Mouse (Mus musculus) MEL (cell line): ENCODE data around the gene Adad1. TPM values are rescaled to one million over a fixed set of nuclear protein-coding genes. Genes with fewer than 3 reads are reported as not detected.

Source experiments
- DNase-seq: peaks from one replicate; pipeline ENCODE4 v3.0.0; 2011; ENCODE audit warnings: low read depth, low spot score
- H3K27ac ChIP-seq: 2 replicates; pipeline ENCODE4 v1.5.1; 2012; ENCODE audit warnings: low read depth, mild to moderate bottlenecking, control low read depth, low read length, moderate library complexity; ENCODE audit not compliant: control insufficient read depth
- H3K27me3 ChIP-seq, 2 experiments: fragments of 150-350 bp in 1 of 2; sonication (generic) in 1 of 2; 2 replicates each; pipeline ENCODE4 v1.6.1; 2012; ENCODE audit warnings: low read length in 2 of 2, mild to moderate bottlenecking in 2 of 2, improper control_type of control experiment in 1 of 2, moderate library complexity in 1 of 2; ENCODE audit not compliant: insufficient read depth in 2 of 2, control insufficient read depth in 1 of 2
- H3K36me3 ChIP-seq, 2 experiments: 2 replicates each; pipeline ENCODE4 v1.6.1; 2012 to 2014; ENCODE audit warnings: low read length in 2 of 2, improper control_type of control experiment in 1 of 2, inconsistent platforms in 1 of 2, mild to moderate bottlenecking in 1 of 2; ENCODE audit not compliant: insufficient read depth in 2 of 2, control insufficient read depth in 1 of 2
- H3K4me1 ChIP-seq, 2 experiments: fragments of 150-350 bp in 1 of 2; sonication (generic) in 1 of 2; 2 replicates each; pipeline ENCODE4 v1.6.1; 2012; ENCODE audit warnings: low read length in 2 of 2, improper control_type of control experiment in 1 of 2, mild to moderate bottlenecking in 1 of 2; ENCODE audit not compliant: insufficient read depth in 2 of 2, control insufficient read depth in 1 of 2
- H3K4me3 ChIP-seq, 2 experiments: fragments of 150-350 bp in 1 of 2; sonication (generic) in 1 of 2; 2 replicates each; pipeline ENCODE4 v1.5.1; 2012; ENCODE audit warnings: low read depth in 2 of 2, low read length in 2 of 2, mild to moderate bottlenecking in 2 of 2, moderate library complexity in 2 of 2, control low read depth in 1 of 2, improper control_type of control experiment in 1 of 2; ENCODE audit not compliant: control insufficient read depth in 1 of 2, insufficient read depth in 1 of 2
- H3K79me2 ChIP-seq: 2 replicates; pipeline ENCODE4 v1.6.1; 2012; ENCODE audit warnings: mild to moderate bottlenecking, low read length, moderate library complexity; ENCODE audit not compliant: control insufficient read depth, poor library complexity, insufficient read depth
- H3K9ac ChIP-seq: 2 replicates; pipeline ENCODE4 v1.6.1; 2012; ENCODE audit warnings: low read depth, mild to moderate bottlenecking, control low read depth, low read length, moderate library complexity; ENCODE audit not compliant: control insufficient read depth, poor library complexity, severe bottlenecking
- H3K9me3 ChIP-seq: fragments of 150-350 bp; sonication (generic); replicated peaks from 2 replicates; pipeline ENCODE4 v1.6.1; 2012; ENCODE audit warnings: mild to moderate bottlenecking, low read length, improper control_type of control experiment, moderate library complexity; ENCODE audit not compliant: insufficient read depth
- CHD1 ChIP-seq: IDR thresholded peaks from 2 replicates; pipeline ENCODE4 v1.6.1; 2012; ENCODE audit warnings: low read depth, mild to moderate bottlenecking, inconsistent platforms, low read length, improper control_type of control experiment
- CHD2 ChIP-seq: IDR thresholded peaks from 2 replicates; pipeline ENCODE4 v1.6.1; 2011; ENCODE audit warnings: low read length, improper control_type of control experiment
- EP300 ChIP-seq, 2 experiments: IDR thresholded peaks; 2 replicates each; pipeline ENCODE4 v1.6.1; 2011; ENCODE audit warnings: improper control_type of control experiment in 2 of 2, low read length in 2 of 2, low read depth in 1 of 2, mild to moderate bottlenecking in 1 of 2
- ETS1 ChIP-seq: IDR thresholded peaks from 2 replicates; pipeline ENCODE4 v1.6.1; 2012; ENCODE audit warnings: low read depth, mild to moderate bottlenecking, inconsistent platforms, low read length, improper control_type of control experiment, moderate library complexity
- GATA1 ChIP-seq: IDR thresholded peaks from 2 replicates; pipeline ENCODE4 v1.6.1; 2011; ENCODE audit warnings: low read depth, low read length, improper control_type of control experiment
- HCFC1 ChIP-seq: IDR thresholded peaks from 2 replicates; pipeline ENCODE4 v1.6.1; 2012; ENCODE audit warnings: low read depth, mild to moderate bottlenecking, inconsistent platforms, low read length, improper control_type of control experiment, moderate library complexity
- MAX ChIP-seq: IDR thresholded peaks from 2 replicates; pipeline ENCODE4 v1.6.1; 2011; ENCODE audit warnings: low read length, improper control_type of control experiment
- MXI1 ChIP-seq: IDR thresholded peaks from 2 replicates; pipeline ENCODE4 v1.6.1; 2011; ENCODE audit warnings: mild to moderate bottlenecking, low read depth, low read length, improper control_type of control experiment
- MYB ChIP-seq: IDR thresholded peaks from 2 replicates; pipeline ENCODE4 v1.6.1; 2011; ENCODE audit warnings: mild to moderate bottlenecking, low read depth, low read length, improper control_type of control experiment
- MYC ChIP-seq: IDR thresholded peaks from 2 replicates; pipeline ENCODE4 v1.6.1; 2011; ENCODE audit warnings: low read depth, mild to moderate bottlenecking, low read length, improper control_type of control experiment, moderate library complexity
- NELFE ChIP-seq: IDR thresholded peaks from 2 replicates; pipeline ENCODE4 v1.6.1; 2011; ENCODE audit warnings: low read depth, low read length, improper control_type of control experiment
- POLR2A ChIP-seq, 2 experiments: IDR thresholded peaks; 2 replicates each; pipeline ENCODE4 v1.6.1; 2011 to 2012; ENCODE audit warnings: low read length in 2 of 2, mild to moderate bottlenecking in 2 of 2, control low read depth in 1 of 2, improper control_type of control experiment in 1 of 2, low read depth in 1 of 2, moderate library complexity in 1 of 2; ENCODE audit not compliant: control insufficient read depth in 1 of 2, insufficient read depth in 1 of 2, poor library complexity in 1 of 2
- POLR2AphosphoS2 ChIP-seq: IDR thresholded peaks from 2 replicates; pipeline ENCODE4 v1.6.1; 2011; ENCODE audit warnings: low read length, improper control_type of control experiment
- POLR2AphosphoS5 ChIP-seq: IDR thresholded peaks from 2 replicates; pipeline ENCODE4 v1.6.1; 2012; ENCODE audit warnings: low read depth, borderline replicate concordance, mild to moderate bottlenecking, inconsistent platforms, low read length, moderate library complexity, mixed read lengths
- SIN3A ChIP-seq: IDR thresholded peaks from 2 replicates; pipeline ENCODE4 v1.6.1; 2012; ENCODE audit warnings: low read length, improper control_type of control experiment, inconsistent platforms
- TAL1 ChIP-seq: IDR thresholded peaks from 2 replicates; pipeline ENCODE4 v1.6.1; 2012; ENCODE audit warnings: mild to moderate bottlenecking, inconsistent platforms, low read length, moderate library complexity, mixed read lengths
- TBP ChIP-seq: IDR thresholded peaks from 2 replicates; pipeline ENCODE4 v1.8.0; 2011; ENCODE audit warnings: low read depth, low read length, improper control_type of control experiment
- TCF12 ChIP-seq: IDR thresholded peaks from 2 replicates; pipeline ENCODE4 v1.6.1; 2014; ENCODE audit warnings: low read depth, mild to moderate bottlenecking, inconsistent platforms, low read length, improper control_type of control experiment, moderate library complexity
- USF1 ChIP-seq: IDR thresholded peaks from 2 replicates; pipeline ENCODE4 v1.6.1; 2014; ENCODE audit warnings: low read depth, mild to moderate bottlenecking, inconsistent platforms, low read length, improper control_type of control experiment, moderate library complexity
- ZKSCAN1 ChIP-seq: IDR thresholded peaks from 2 replicates; pipeline ENCODE4 v1.6.1; 2012; ENCODE audit warnings: low read depth, mild to moderate bottlenecking, inconsistent platforms, low read length, improper control_type of control experiment, moderate library complexity
- ZNF384 ChIP-seq: IDR thresholded peaks from 2 replicates; pipeline ENCODE4 v1.6.1; 2012; ENCODE audit warnings: low read depth, mild to moderate bottlenecking, inconsistent platforms, low read length, improper control_type of control experiment
- polyA plus RNA-seq, 2 experiments: library from polyadenylated mRNA; stranded (reverse) in 1 of 2; unstranded in 1 of 2; fragments of >175 nt in 1 of 2; fragments of >200 nt in 1 of 2; gene quantifications; 2 replicates each; pipeline versions ENCODE4 v1.2.1 to v1.2.4; 2012; ENCODE audit warnings: low replicate concordance in 2 of 2, low read depth in 1 of 2; ENCODE audit not compliant: insufficient read length in 2 of 2, insufficient read depth in 1 of 2, missing spikeins in 1 of 2
- total RNA-seq: library from RNA; depleted of rRNA; stranded (reverse); fragments of 300-350 nt; gene quantifications from 2 replicates; pipeline ENCODE4 v1.2.3, GENCODE M21; 2012

Adad1 gene
- total and polyA plus RNA-seq, 3 experiments = not detected

- no peak for TF ChIP-seq HCFC1
- no peak for TF ChIP-seq ETS1
- no peak for TF ChIP-seq MYB
- no peak for TF ChIP-seq MYC
- peak; percentile 26; the same call in 1 of the 2 replicates for TF ChIP-seq GATA1
- TF ChIP-seq SIN3A = peak; percentile 57
- TF ChIP-seq ZNF384 = peak; percentile 43; the same call in 1 of the 2 replicates
- TF ChIP-seq POLR2AphosphoS2 = no peak
- no peak for TF ChIP-seq USF1
- no peak for TF ChIP-seq POLR2AphosphoS5
- no peak for TF ChIP-seq CHD1
- peak; percentile 24; the same call in 1 of the 2 replicates for TF ChIP-seq MXI1
- TF ChIP-seq MAX = no peak
- H3K27ac ChIP-seq = no peak overlapping the region
- no peaks in the 10 kb centered on the region; a peak in 1 of 4 replicates for H3K27me3 ChIP-seq
- H3K9ac ChIP-seq = no peak overlapping the region
- DNase-seq = peak; percentile 64
- no peaks in the 10 kb centered on the region for H3K9me3 ChIP-seq
- H3K79me2 ChIP-seq = no peaks in the 10 kb centered on the region
- peaks cover 9 to 18% of the 10 kb centered on the region in 2 experiments for H3K4me1 ChIP-seq
- peaks cover 0 to 20% of the 10 kb centered on the region in 2 experiments; a peak in 2 of 4 replicates for H3K36me3 ChIP-seq
- peak overlapping the region in 1 of 2 experiments; percentile 33; a peak in 2 of 4 replicates for H3K4me3 ChIP-seq
Observed at GRCm38 (mm10) chr3:37154396-37154795, 91.1 kb downstream of the Adad1 start.

- TF ChIP-seq CHD2 (no peak), EP300 (IDR thresholded peaks at IDR 0.05; ENCODE audit: low read depth in 1 of 2, low read length in 2 of 2) (peak in 1 of 2 experiments; percentile 54; a peak in 1 of 4 replicates), TAL1 (0 out of 2 replicates have a peak, but pooled peaks have one; percentile 14), ETS1 (peak; percentile 84), POLR2AphosphoS2 (no peak), SIN3A (no peak; the same call in 1 of the 2 replicates), NELFE (no peak), POLR2A (IDR thresholded peaks at IDR 0.05; ENCODE audit: control insufficient read depth in 1 of 2, insufficient read depth in 1 of 2, low read depth in 1 of 2, low read length in 2 of 2, poor library complexity in 1 of 2) (0 out of 4 replicates have a peak, but pooled peaks of 1 of the 2 experiments have one; percentile 34), TBP (peak; percentile 51), TCF12 (peak; percentile 40; the same call in 1 of the 2 replicates), MYB (no peak), GATA1 (peak; percentile 81), ZKSCAN1 (no peak), MYC (peak; percentile 66; the same call in 1 of the 2 replicates)
- TF ChIP-seq, all 39 proteins: peak for 8
- DNase-seq = peak; percentile 87
- H3K9me3 ChIP-seq = no peaks in the 10 kb centered on the region
- peak overlapping the region; percentile 35 to 39 for H3K4me3 ChIP-seq
- H3K4me1 ChIP-seq = peaks cover 9 to 18% of the 10 kb centered on the region in 2 experiments
- peaks cover 0 to 20% of the 10 kb centered on the region in 2 experiments; a peak in 2 of 4 replicates for H3K36me3 ChIP-seq
- no peaks in the 10 kb centered on the region for H3K79me2 ChIP-seq
- H3K27ac ChIP-seq = peak overlapping the region; percentile 74
- no peaks in the 10 kb centered on the region for H3K27me3 ChIP-seq
- H3K9ac ChIP-seq = peak overlapping the region; percentile 58
Observed at GRCm38 (mm10) chr3:37157082-37157481, 93.8 kb downstream of the Adad1 start.
